Mouse (Mus musculus) ES-E14 (cell line): ENCODE measurements around the gene Cadm2. TPM values are rescaled to one million over a fixed set of nuclear protein-coding genes. Genes with fewer than 3 reads are reported as not detected.

Source experiments
- DNase-seq: peaks from one replicate; pipeline ENCODE4 v3.0.0-alpha.2; 2013; ENCODE audit warnings: low read depth, low spot score
- H3K27ac ChIP-seq: 2 replicates; pipeline ENCODE4 v1.5.1; 2012; ENCODE audit warnings: low read depth, mild to moderate bottlenecking, low read length, moderate library complexity, mixed read lengths; ENCODE audit not compliant: poor library complexity, insufficient read depth, severe bottlenecking
- H3K36me3 ChIP-seq: 2 replicates; pipeline ENCODE4 v1.6.1; 2012; ENCODE audit warnings: mild to moderate bottlenecking, low read length, moderate library complexity, mixed read lengths; ENCODE audit not compliant: control insufficient read depth, poor library complexity, insufficient read depth, severe bottlenecking
- H3K4me1 ChIP-seq, 2 experiments: fragments of 150-350 bp in 1 of 2; sonication (generic) in 1 of 2; 2 replicates each; pipeline ENCODE4 v1.6.1; 2012; ENCODE audit warnings: low read length in 2 of 2, mild to moderate bottlenecking in 1 of 2, mixed read lengths in 1 of 2; ENCODE audit not compliant: control insufficient read depth in 2 of 2, insufficient read depth in 2 of 2, poor library complexity in 1 of 2
- H3K4me3 ChIP-seq, 2 experiments: fragments of 150-350 bp in 1 of 2; sonication (generic) in 1 of 2; 2 replicates each; pipeline ENCODE4 v1.5.1; 2012; ENCODE audit warnings: low read length in 2 of 2, low read depth in 1 of 2, mild to moderate bottlenecking in 1 of 2, mixed read lengths in 1 of 2; ENCODE audit not compliant: insufficient read depth in 1 of 2, poor library complexity in 1 of 2, severe bottlenecking in 1 of 2
- H3K9ac ChIP-seq: 2 replicates; pipeline ENCODE4 v1.6.1; 2012; ENCODE audit warnings: low read depth, mild to moderate bottlenecking, low read length, mixed read lengths; ENCODE audit not compliant: poor library complexity, insufficient read depth, severe bottlenecking
- H3K9me3 ChIP-seq: fragments of 150-350 bp; sonication (generic); 2 replicates; pipeline ENCODE4 v1.6.1; 2012; ENCODE audit warnings: low read depth, mild to moderate bottlenecking, low read length; ENCODE audit not compliant: control insufficient read depth, insufficient read depth
- CHD2 ChIP-seq: IDR thresholded peaks from 2 replicates; pipeline ENCODE4 v1.6.1; 2014; ENCODE audit warnings: mild to moderate bottlenecking, low read depth, low read length, inconsistent platforms
- HCFC1 ChIP-seq: IDR thresholded peaks from 2 replicates; pipeline ENCODE4 v1.6.1; 2012; ENCODE audit warnings: low read length, inconsistent platforms, borderline replicate concordance; ENCODE audit not compliant: insufficient read depth
- MAFK ChIP-seq: IDR thresholded peaks from 2 replicates; pipeline ENCODE4 v1.6.1; 2014; ENCODE audit warnings: mild to moderate bottlenecking, low read depth, low read length, inconsistent platforms; ENCODE audit not compliant: insufficient read depth
- ZC3H11A ChIP-seq: IDR thresholded peaks from 2 replicates; pipeline ENCODE4 v1.6.1; 2012; ENCODE audit warnings: low read depth, mild to moderate bottlenecking, inconsistent platforms, low read length, borderline replicate concordance
- ZNF384 ChIP-seq: IDR thresholded peaks from 2 replicates; pipeline ENCODE4 v1.6.1; 2012; ENCODE audit warnings: low read depth, low read length, inconsistent platforms
- in situ Hi-C, 2 experiments: fragments of 600-800 bp; cut with MboI; formaldehyde crosslinking; loops; one replicate each; pipeline ENCODE4 v1.15.1; 2025; ENCODE audit warnings: low sequenced_read_pairs in 2 of 2, inconsistent platforms in 1 of 2; ENCODE audit not compliant: unreplicated experiment in 2 of 2
- total RNA-seq: library from RNA; depleted of rRNA; stranded (reverse); fragments of 300-350 nt; gene quantifications from 2 replicates; pipeline ENCODE4 v1.2.3, GENCODE M21; 2012

Gene Cadm2
- total RNA-seq, 1 experiment, result 0.09 TPM

DNA sequence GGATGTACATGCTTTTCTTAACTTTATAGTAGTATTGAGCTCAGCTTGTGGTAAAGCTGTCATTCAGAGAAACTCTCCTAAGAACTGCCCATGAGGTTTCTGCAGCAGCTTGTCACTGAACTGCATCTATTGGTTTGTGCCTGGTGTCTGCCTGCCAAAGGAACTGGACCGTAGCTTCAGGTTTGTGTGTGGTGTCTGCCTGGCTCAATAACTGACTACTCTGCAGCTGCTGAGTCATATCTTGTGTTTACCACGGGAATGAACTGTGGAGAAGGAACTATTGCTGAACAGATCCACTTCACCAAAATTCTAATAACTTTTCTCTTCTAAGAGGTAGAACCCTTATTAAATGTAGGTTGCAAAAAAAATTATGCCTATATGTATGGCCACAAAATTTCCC is 603.0 kb downstream of the Cadm2 start:
- no peak overlapping the region for H3K9ac ChIP-seq
- no peaks in the 10 kb centered on the region for H3K36me3 ChIP-seq
- in situ Hi-C loops, result no loop called here
- no peak overlapping the region for H3K27ac ChIP-seq
- no peak for TF ChIP-seq ZNF384
- no peak for TF ChIP-seq ZC3H11A
- no peak for TF ChIP-seq MAFK
- no peak for TF ChIP-seq HCFC1
- no peak for DNase-seq
- H3K4me3 ChIP-seq, result no peak overlapping the region
- no peaks in the 10 kb centered on the region for H3K4me1 ChIP-seq
- no peaks in the 10 kb centered on the region for H3K9me3 ChIP-seq

DNA sequence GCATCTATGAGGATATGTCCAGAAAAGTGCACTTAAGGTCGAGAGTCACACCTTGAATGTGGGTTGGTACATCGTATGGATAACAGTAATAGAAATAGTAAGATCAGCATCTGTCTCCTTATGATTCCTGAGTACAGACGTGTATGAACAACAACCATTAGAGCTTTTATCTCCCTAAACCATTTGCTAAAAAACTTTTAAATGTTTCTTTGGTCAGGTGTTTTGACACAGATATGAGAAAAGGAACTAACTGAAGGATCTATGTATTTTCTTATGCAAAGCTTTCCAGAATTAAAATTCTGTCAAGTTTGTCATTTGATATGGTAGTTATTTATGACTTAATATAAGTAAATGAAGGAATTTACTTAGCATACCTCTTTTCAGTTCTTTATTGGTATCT is 617.5 kb downstream of the Cadm2 start:
- H3K4me3 ChIP-seq, result no peak overlapping the region
- in situ Hi-C loops, result no loop called here
- no peak for DNase-seq

DNA sequence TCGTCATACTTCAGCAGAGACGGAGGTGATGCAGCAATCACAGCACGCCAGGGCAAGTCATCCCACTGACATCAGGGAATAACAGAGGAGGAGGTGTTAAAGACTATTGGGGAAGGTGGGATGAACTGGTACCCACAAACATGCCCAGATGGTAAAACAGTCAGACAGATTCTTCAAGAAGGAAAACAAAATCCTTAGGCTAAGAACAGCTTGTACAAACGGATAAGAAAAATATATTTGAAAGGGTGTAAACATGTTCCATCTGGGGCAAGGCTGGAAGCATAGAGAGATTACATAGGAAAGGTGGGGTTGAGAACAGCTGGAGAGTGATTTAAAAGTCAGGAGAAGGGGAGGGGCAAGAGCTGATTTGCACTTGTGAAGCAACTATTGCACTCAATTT is 619.0 kb downstream of the Cadm2 start:
- H3K9me3 ChIP-seq, result no peaks in the 10 kb centered on the region
- no peak overlapping the region for H3K9ac ChIP-seq
- no peaks in the 10 kb centered on the region for H3K36me3 ChIP-seq
- in situ Hi-C loops, result no loop called here
- no peak overlapping the region for H3K4me3 ChIP-seq
- TF ChIP-seq MAFK (no peak), CHD2 (no peak), ZNF384 (no peak)
- no peak overlapping the region for H3K27ac ChIP-seq
- no peaks in the 10 kb centered on the region for H3K4me1 ChIP-seq
- no peak for DNase-seq

More for the DNA sequence above, 617.5 kb downstream of the Cadm2 start:
- Histone ChIP-seq H3K36me3 (no peaks in the 10 kb centered on the region), H3K9me3 (no peaks in the 10 kb centered on the region), H3K4me1 (no peaks in the 10 kb centered on the region), H3K27ac (no peak overlapping the region), H3K9ac (no peak overlapping the region)
- TF ChIP-seq HCFC1, result no peak
- TF ChIP-seq ZNF384, result no peak
- no peak for TF ChIP-seq CHD2
- TF ChIP-seq ZC3H11A, result no peak
- TF ChIP-seq MAFK, result no peak

DNA sequence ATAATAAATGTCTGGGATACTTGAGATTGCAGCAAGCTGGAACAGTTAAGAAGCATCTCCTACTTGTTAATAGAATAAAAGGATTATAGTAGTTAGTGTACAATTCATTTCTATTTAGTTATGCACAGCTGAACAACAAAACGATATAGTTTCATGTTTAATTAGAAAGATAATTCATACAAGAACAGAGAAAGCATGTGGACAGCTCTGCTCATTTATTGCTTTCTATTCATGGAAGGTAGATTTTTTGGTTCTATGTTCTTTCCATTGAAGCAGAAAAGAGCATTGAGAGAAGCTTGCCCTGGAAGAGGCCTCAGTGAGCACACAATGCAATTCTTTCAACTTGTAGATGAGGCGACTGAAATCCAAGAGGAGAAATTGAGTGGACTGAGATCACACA is 623.2 kb downstream of the Cadm2 start:
- no peak overlapping the region for H3K27ac ChIP-seq
- no peaks in the 10 kb centered on the region for H3K9me3 ChIP-seq
- H3K9ac ChIP-seq, result no peak overlapping the region
- no peak overlapping the region for H3K4me3 ChIP-seq
- H3K36me3 ChIP-seq, result no peaks in the 10 kb centered on the region
- in situ Hi-C loops, result no loop called here
- no peaks in the 10 kb centered on the region for H3K4me1 ChIP-seq
- TF ChIP-seq ZC3H11A (no peak), MAFK (no peak), HCFC1 (no peak), ZNF384 (no peak)
- no peak for DNase-seq

DNA sequence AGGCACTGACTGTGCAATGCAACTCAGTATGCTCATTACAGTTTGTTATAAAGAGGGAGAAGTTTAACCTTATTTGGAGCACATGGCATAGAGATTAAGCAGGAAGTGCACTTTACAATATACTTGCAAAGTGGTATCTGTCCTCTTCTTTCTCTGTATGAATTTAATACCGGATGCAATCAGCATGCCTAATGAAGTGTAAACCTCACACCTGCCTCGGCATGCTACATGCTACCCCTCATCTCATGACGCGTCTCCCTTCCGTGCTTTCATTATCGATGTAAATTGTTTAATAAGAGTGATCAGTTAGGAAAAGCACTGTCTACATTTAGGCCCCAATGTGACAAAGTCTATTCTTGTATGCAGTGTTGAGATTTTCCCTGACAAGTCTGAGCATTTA is 633.0 kb downstream of the Cadm2 start:
- no peak overlapping the region for H3K27ac ChIP-seq
- no peak overlapping the region for H3K4me3 ChIP-seq
- DNase-seq, result no peak
- TF ChIP-seq MAFK (no peak), HCFC1 (no peak), ZC3H11A (no peak), ZNF384 (no peak), CHD2 (no peak)
- H3K9me3 ChIP-seq, result no peaks in the 10 kb centered on the region
- H3K36me3 ChIP-seq, result no peaks in the 10 kb centered on the region
- in situ Hi-C loops, result no loop called here
- no peak overlapping the region for H3K9ac ChIP-seq
- no peaks in the 10 kb centered on the region for H3K4me1 ChIP-seq
